Mouse (Mus musculus) heart, adult 2 months (tissue): ENCODE measurements around the gene Ebp. TPM values are rescaled to one million over a fixed set of nuclear protein-coding genes. Genes with fewer than 3 reads are reported as not detected.
A peak's percentile ranks its signal among the peaks of the same experiment; 100 is the strongest.

Experiments
- DNase-seq, 2 experiments: peaks; one replicate each; pipeline ENCODE4 v3.0.0; 2021
- H3K27ac ChIP-seq: fragments of 200-600 bp; 2 replicates; pipeline ENCODE4 v1.8.1; 2022
- H3K27me3 ChIP-seq: fragments of 200-500 bp; 2 replicates; pipeline ENCODE4 v1.6.1; 2012; ENCODE audit warnings: mild to moderate bottlenecking, low read length, inconsistent platforms, mixed read lengths; ENCODE audit not compliant: control insufficient read depth, insufficient read depth
- H3K36me3 ChIP-seq: fragments of 200-500 bp; 2 replicates; pipeline ENCODE4 v1.6.1; 2012; ENCODE audit warnings: low read length, inconsistent platforms; ENCODE audit not compliant: control insufficient read depth, insufficient read depth
- H3K4me1 ChIP-seq: fragments of 200-500 bp; 2 replicates; pipeline ENCODE4 v1.6.1; 2011; ENCODE audit warnings: low read length; ENCODE audit not compliant: control insufficient read depth, insufficient read depth
- H3K4me3 ChIP-seq: fragments of 200-600 bp; 2 replicates; pipeline ENCODE4 v1.8.1; 2022
- H3K79me2 ChIP-seq: fragments of 200-500 bp; replicated peaks from 2 replicates; pipeline ENCODE4 v1.6.1; 2012; ENCODE audit warnings: mild to moderate bottlenecking, inconsistent platforms, low read length, moderate library complexity, mixed read lengths; ENCODE audit not compliant: control insufficient read depth, insufficient read depth
- H3K9ac ChIP-seq: fragments of 200-500 bp; 2 replicates; pipeline ENCODE4 v1.6.1; 2012; ENCODE audit warnings: low read depth, mild to moderate bottlenecking, control low read depth, inconsistent platforms, low read length, mixed read lengths
- CTCF ChIP-seq: fragments of 200-600 bp; IDR thresholded peaks from 2 replicates; pipeline ENCODE4 v1.8.1; 2022; ENCODE audit warnings: antibody characterized with exemption, mild to moderate bottlenecking, moderate library complexity
- EP300 ChIP-seq: fragments of 200-500 bp; IDR thresholded peaks from 2 replicates; pipeline ENCODE4 v1.6.1; 2011; ENCODE audit warnings: low read depth, low read length, control low read depth; ENCODE audit not compliant: insufficient read depth
- POLR2A ChIP-seq: fragments of 200-500 bp; IDR thresholded peaks from 2 replicates; pipeline ENCODE4 v1.6.1; 2011; ENCODE audit warnings: mild to moderate bottlenecking, low read depth, low read length, control low read depth; ENCODE audit not compliant: insufficient read depth
- WGBS: fragments of 180-500 bp; shearing (Covaris S2); methylation state at CpG from one replicate; pipeline ENCODE4 v1.1.7; 2018; 5-methylcytosine and 5-hydroxymethylcytosine counted together
- intact Hi-C: fragments of 180-260 bp; cut with DNase I; formaldehyde crosslinking; loops from one replicate; pipeline ENCODE4 v1.15.1; 2025
- polyA plus RNA-seq: library from polyadenylated mRNA; depleted of rRNA; stranded (reverse); fragments of >200 nt; gene quantifications from 2 replicates; pipeline ENCODE4 v1.2.3, GENCODE M21; 2012; rRNA removed
- total RNA-seq, 2 experiments: library from RNA; stranded (reverse); gene quantifications; 2 replicates each; pipeline ENCODE4 v1.2.3; 2021

Gene Ebp
- total and polyA plus RNA-seq, 3 experiments: 15.2 to 40.2 (median 23.1) TPM

- Histone ChIP-seq H3K9ac (no peak overlapping the region), H3K27ac (no peak overlapping the region), H3K4me3 (no peak overlapping the region), H3K79me2 (no peaks in the 10 kb centered on the region), H3K36me3 (peaks cover 9% of the 10 kb centered on the region), H3K4me1 (peaks cover 2% of the 10 kb centered on the region; the same call in 1 of the 2 replicates), H3K27me3 (no peaks in the 10 kb centered on the region)
- WGBS: 91% methylated on average over 2 of the region's 2 CpGs
- TF ChIP-seq POLR2A (no peak), CTCF (no peak), EP300 (no peak)
- no peak for DNase-seq
- intact Hi-C loops: loop anchor here (10.0 kb wide), 1 partner anchor 114 kb away; the partner anchor contains the start of gene Ftsj1
Observed at GRCm38 (mm10) chrX:8140446-8140845, 52.9 kb downstream of the Ebp start.

- TF ChIP-seq EP300 (no peak), POLR2A (no peak), CTCF (no peak)
- no peak overlapping the region for H3K4me3 ChIP-seq
- H3K4me1 ChIP-seq: peaks cover 2% of the 10 kb centered on the region; the same call in 1 of the 2 replicates
- no peaks in the 10 kb centered on the region for H3K79me2 ChIP-seq
- peaks cover 9% of the 10 kb centered on the region for H3K36me3 ChIP-seq
- intact Hi-C loops: no loop called here
- H3K27me3 ChIP-seq: no peaks in the 10 kb centered on the region
- H3K9ac ChIP-seq: no peak overlapping the region
- 55% methylated on average over 1 of the region's 1 CpGs for WGBS
- no peak for DNase-seq
- H3K27ac ChIP-seq: no peak overlapping the region
Observed at GRCm38 (mm10) chrX:8139480-8139879, 53.8 kb downstream of the Ebp start.

- no peaks in the 10 kb centered on the region for H3K36me3 ChIP-seq
- H3K79me2 ChIP-seq: no peaks in the 10 kb centered on the region
- 33% methylated on average over 2 of the region's 2 CpGs for WGBS
- intact Hi-C loops: no loop called here
- no peak for DNase-seq
- TF ChIP-seq POLR2A: peak; percentile 35; the same call in 1 of the 2 replicates
- TF ChIP-seq CTCF: no peak
- no peak overlapping the region for H3K9ac ChIP-seq
- H3K4me1 ChIP-seq: no peaks in the 10 kb centered on the region
- H3K27ac ChIP-seq: no peak overlapping the region
- no peaks in the 10 kb centered on the region for H3K27me3 ChIP-seq
- no peak overlapping the region for H3K4me3 ChIP-seq
Observed at GRCm38 (mm10) chrX:8135886-8136285, 57.4 kb downstream of the Ebp start.

Other genes with a start within 250 kb of the Ebp start
- gene Hdac6, start 245.6 kb downstream of the Ebp start, total RNA-seq: 1 to 10 TPM; 7.9 to 9.6 TPM
- 14.8 and 19.8 TPM in 2 replicates for gene Hdac6, start 245.6 kb downstream of the Ebp start, polyA plus RNA-seq
- under 1 TPM; 0.23 to 0.27 TPM for gene Gata1, start 215.4 kb downstream of the Ebp start, total RNA-seq
- 0.26 and 0.43 TPM in 2 replicates for gene Gata1, start 215.4 kb downstream of the Ebp start, polyA plus RNA-seq
- gene Glod5, start 175.0 kb downstream of the Ebp start, total RNA-seq: not detected
- gene Glod5, start 175.0 kb downstream of the Ebp start, polyA plus RNA-seq: not detected in 2 replicates
- gene Suv39h1, start 118.8 kb downstream of the Ebp start, total RNA-seq: 1 to 10 TPM; 3.6 to 3.9 TPM
- gene Suv39h1, start 118.8 kb downstream of the Ebp start, polyA plus RNA-seq: 4.6 and 6.1 TPM in 2 replicates
- 1 to 10 TPM; 1.7 to 2.6 TPM for gene Was, start 103.0 kb downstream of the Ebp start, total RNA-seq
- 1.9 and 2.2 TPM in 2 replicates for gene Was, start 103.0 kb downstream of the Ebp start, polyA plus RNA-seq
- gene Wdr13, start 60.6 kb downstream of the Ebp start, total RNA-seq: 10 to 100 TPM; 35.1 to 39.6 TPM
- gene Wdr13, start 60.6 kb downstream of the Ebp start, polyA plus RNA-seq: 56.0 and 60.2 TPM in 2 replicates
- gene Rbm3, start 47.6 kb downstream of the Ebp start, total RNA-seq: 10 to 100 TPM; 38.1 to 78.9 TPM
- 44.1 and 55.3 TPM in 2 replicates for gene Rbm3, start 47.6 kb downstream of the Ebp start, polyA plus RNA-seq
- gene Tbc1d25, start 17.3 kb downstream of the Ebp start, total RNA-seq: 1 to 10 TPM; 3.7 to 4.3 TPM
- gene Tbc1d25, start 17.3 kb downstream of the Ebp start, polyA plus RNA-seq: 8.7 and 8.9 TPM in 2 replicates
- 1 to 10 TPM; 2.3 to 2.9 TPM for gene Porcn, start 13.0 kb upstream of the Ebp start, total RNA-seq
- gene Porcn, start 13.0 kb upstream of the Ebp start, polyA plus RNA-seq: 11.9 and 15.8 TPM in 2 replicates
- gene Ftsj1, start 58.9 kb upstream of the Ebp start, total RNA-seq: 10 to 100 TPM in 1 of 2 experiments, 1 to 10 TPM in 1; 9.6 to 11.8 TPM
- 20.0 and 24.0 TPM in 2 replicates for gene Ftsj1, start 58.9 kb upstream of the Ebp start, polyA plus RNA-seq
- 1 to 10 TPM in 1 of 2 experiments, under 1 TPM in 1; 0.29 to 1.4 TPM for gene Slc38a5, start 77.6 kb upstream of the Ebp start, total RNA-seq
- 0.70 and 1.9 TPM in 2 replicates for gene Slc38a5, start 77.6 kb upstream of the Ebp start, polyA plus RNA-seq
- gene Ssxb10, start 133.9 kb upstream of the Ebp start, total RNA-seq: not detected
- not detected in 2 replicates for gene Ssxb10, start 133.9 kb upstream of the Ebp start, polyA plus RNA-seq
- not detected for gene Ssxb9, start 173.5 kb upstream of the Ebp start, total RNA-seq
- gene Ssxb9, start 173.5 kb upstream of the Ebp start, polyA plus RNA-seq: not detected in 2 replicates
- not detected for gene Ssxb1, start 219.8 kb upstream of the Ebp start, total RNA-seq
- not detected in 2 replicates for gene Ssxb1, start 219.8 kb upstream of the Ebp start, polyA plus RNA-seq